In the genomic region with DNA sequence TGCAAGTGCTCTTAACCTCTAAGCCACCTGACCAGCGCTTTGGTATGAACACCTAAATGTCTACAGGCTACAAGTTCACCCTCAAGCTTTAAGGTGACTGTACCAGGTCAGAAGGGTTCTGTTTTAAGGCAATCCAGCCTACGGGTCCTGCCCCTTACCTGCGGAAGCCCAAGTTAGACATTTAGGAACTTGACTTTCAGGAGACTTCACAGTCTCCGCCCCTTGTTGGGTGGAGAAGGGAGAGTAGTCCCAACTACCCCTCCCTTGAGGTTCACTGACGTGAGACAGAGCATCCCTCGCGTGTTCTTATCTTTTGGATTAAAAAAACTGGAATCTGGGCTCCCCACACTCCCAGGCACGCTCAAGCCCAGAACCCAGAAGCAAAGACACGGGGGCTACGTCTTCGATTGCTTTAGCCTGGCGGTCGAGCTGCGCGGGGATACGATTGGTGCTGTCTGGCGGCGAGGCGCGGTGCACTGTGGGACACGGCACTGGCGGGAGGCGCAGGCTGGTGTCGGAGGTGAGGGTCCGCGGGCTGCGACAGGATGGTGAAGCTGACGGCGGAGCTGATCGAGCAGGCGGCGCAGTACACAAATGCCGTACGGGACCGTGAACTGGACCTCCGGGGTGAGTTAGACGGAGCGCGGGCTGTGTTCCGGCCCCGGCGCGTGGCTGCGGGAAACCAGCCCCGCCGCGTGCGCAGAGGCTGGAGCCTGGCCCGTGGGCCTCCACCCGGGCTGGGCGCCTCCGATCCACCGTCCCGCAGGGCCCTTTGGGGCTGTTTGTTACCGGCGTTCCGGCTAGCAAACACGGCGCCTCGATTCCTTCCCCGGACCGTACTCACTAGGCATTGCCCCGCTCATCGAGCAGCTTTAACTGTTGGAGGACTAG, we compare ENCODE assay signal across 8 mouse cellular contexts. TPM values are rescaled to one million over a fixed set of nuclear protein-coding genes. Genes with fewer than 3 reads are reported as not detected.
A peak's percentile ranks its signal among the peaks of the same experiment; 100 is the strongest.
DNase-seq lines count a peak whose midpoint lies in the region; ATAC-seq and TF ChIP-seq lines count a peak whose summit lies in the region.

No protein-coding gene starts in this region.

- TF ChIP-seq CTCF in thymus, adult 2 months (IDR thresholded peaks at IDR 0.05; ENCODE audit: borderline replicate concordance, control insufficient read depth, extremely low read depth, insufficient read depth, low read length, poor library complexity) = no peak

- H3K9ac ChIP-seq in lung, embryonic 16.5 days (ENCODE audit: low read length) = peak overlapping the region; percentile 97

- H3K4me2 ChIP-seq in lung, embryonic 16.5 days (ENCODE audit: low read depth, low read length) = peak overlapping the region; percentile 73

- WGBS in lung, embryonic 16.5 days = under 1% methylated on average over 64 of the region's 64 CpGs
- under 1% methylated on average over 64 of the region's 64 CpGs for WGBS in thymus, adult 2 months

- ATAC-seq in hematopoietic stem cell, adult 5-6 weeks (replicated peaks in 1 of 2; ENCODE audit: insufficient read depth in 1 of 2, low FRiP score in 2 of 2, low TSS enrichment in 1 of 2, low read depth in 1 of 2, poor library complexity in 2 of 2, severe bottlenecking in 2 of 2) = peak; percentile 96 to 97
- peak; percentile 97 for ATAC-seq in lung, embryonic 16.5 days (ENCODE audit: low read depth)

- peak overlapping the region; percentile 99 for H3K4me3 ChIP-seq in lung, embryonic 16.5 days (ENCODE audit: low read length)
- H3K4me3 ChIP-seq in thymus, adult 2 months (ENCODE audit: control insufficient read depth, insufficient read depth, low read length) = peak overlapping the region; percentile 74

- peaks cover 9% of the 10 kb centered on the region for H3K4me1 ChIP-seq in lung, embryonic 16.5 days (replicated peaks; ENCODE audit: control insufficient read depth, insufficient read depth, low read length)
- peaks cover 7% of the 10 kb centered on the region; the same call in 1 of the 2 replicates for H3K4me1 ChIP-seq in thymus, adult 2 months (replicated peaks; ENCODE audit: control insufficient read depth, insufficient read depth, low read length)

- peak; percentile 72; the same call in 1 of the 2 replicates for TF ChIP-seq POLR2A in thymus, adult 2 months (IDR thresholded peaks at IDR 0.05; ENCODE audit: control insufficient read depth, extremely low read depth, insufficient read depth, low read length, poor library complexity)

- H3K27ac ChIP-seq in lung, embryonic 16.5 days (ENCODE audit: low read length) = peak overlapping the region; percentile 72
- no peak overlapping the region for H3K27ac ChIP-seq in thymus, adult 2 months (ENCODE audit: control insufficient read depth, insufficient read depth, low read length)

- peaks cover 11% of the 10 kb centered on the region for H3K36me3 ChIP-seq in lung, embryonic 16.5 days (ENCODE audit: control insufficient read depth, insufficient read depth, low read length)
- peaks cover 17% of the 10 kb centered on the region for H3K36me3 ChIP-seq in thymus, adult 2 months (ENCODE audit: control insufficient read depth, insufficient read depth, low read length)

- DNase-seq in MN1 (ENCODE audit: low spot score) = peak; percentile 85
- DNase-seq in cerebellum, adult 8-10 months = peak; percentile 82
- DNase-seq in forelimb bud, embryonic 11.5 days (ENCODE audit: low read depth, low spot score) = peak; percentile 85
- peak; percentile 83 for DNase-seq in layer of hippocampus, adult 9-11 months
- DNase-seq in ovary, adult 18-20 months (ENCODE audit: low spot score) = peak; percentile 76
- DNase-seq in thymus, adult 2 months = peak; percentile 94

- no peaks in the 10 kb centered on the region for H3K27me3 ChIP-seq in lung, embryonic 16.5 days (ENCODE audit: control insufficient read depth, insufficient read depth, low read depth, low read length)
- H3K27me3 ChIP-seq in thymus, adult 2 months (ENCODE audit: control insufficient read depth, insufficient read depth, low read length) = no peaks in the 10 kb centered on the region

- no peaks in the 10 kb centered on the region for H3K9me3 ChIP-seq in lung, embryonic 16.5 days (ENCODE audit: control insufficient read depth, low read length)

RNA-seq across cellular contexts. Expression of gene Snrpa1, which starts 1.5 kb away (rescaled TPM):
- total RNA-seq in hematopoietic stem cell, adult 5-6 weeks (2017) = 107 and 126 TPM in 2 replicates
- polyA plus RNA-seq in lung, embryonic 16.5 days (2015; fragmentation: Nextera tagmentation; extraction: Ambion mirVana) = 153 and 155 TPM in 2 replicates
- polyA plus RNA-seq in thymus, adult 2 months (2012; rRNA removed) = 20.3 and 20.4 TPM in 2 replicates

RNA-seq across cellular contexts. Expression of gene Gm45213, which starts 16.9 kb away (rescaled TPM):
- not detected in 2 replicates for total RNA-seq in hematopoietic stem cell, adult 5-6 weeks (2017)
- polyA plus RNA-seq in lung, embryonic 16.5 days (2015; fragmentation: Nextera tagmentation; extraction: Ambion mirVana) = not detected in 2 replicates
- not detected in 2 replicates for polyA plus RNA-seq in thymus, adult 2 months (2012; rRNA removed)

RNA-seq across cellular contexts. Expression of gene Selenos, which starts 19.1 kb away (rescaled TPM):
- 51.3 and 53.3 TPM in 2 replicates for total RNA-seq in hematopoietic stem cell, adult 5-6 weeks (2017)
- 122 and 123 TPM in 2 replicates for polyA plus RNA-seq in lung, embryonic 16.5 days (2015; fragmentation: Nextera tagmentation; extraction: Ambion mirVana)
- polyA plus RNA-seq in thymus, adult 2 months (2012; rRNA removed) = 62.3 and 72.5 TPM in 2 replicates

RNA-seq across cellular contexts. Expression of gene Chsy1, which starts 49.0 kb away (rescaled TPM):
- 42.1 and 43.3 TPM in 2 replicates for total RNA-seq in hematopoietic stem cell, adult 5-6 weeks (2017)
- polyA plus RNA-seq in lung, embryonic 16.5 days (2015; fragmentation: Nextera tagmentation; extraction: Ambion mirVana) = 17.1 and 17.7 TPM in 2 replicates
- 6.6 and 8.3 TPM in 2 replicates for polyA plus RNA-seq in thymus, adult 2 months (2012; rRNA removed)
